Mouse (Mus musculus) E14TG2a.4 (cell line): ENCODE data around the gene 1700001P01Rik.
"Not testable (repeated sequence)": the region's sequence is repeated elsewhere in the genome, so short reads cannot be mapped to it uniquely, and the experiment has no call there.

Experiments used
- CTCF ChIP-seq: conservative IDR thresholded peaks from 2 replicates; pipeline ENCODE4 v1.5.1; 2014; ENCODE audit warnings: low read length
- NANOG ChIP-seq: IDR thresholded peaks from 2 replicates; pipeline ENCODE4 v1.6.1; 2014; ENCODE audit warnings: borderline replicate concordance, low read length, mixed read lengths
- POU5F1 ChIP-seq: IDR thresholded peaks from 2 replicates; pipeline ENCODE4 v1.6.1; 2014; ENCODE audit warnings: low read length, borderline replicate concordance

DNA sequence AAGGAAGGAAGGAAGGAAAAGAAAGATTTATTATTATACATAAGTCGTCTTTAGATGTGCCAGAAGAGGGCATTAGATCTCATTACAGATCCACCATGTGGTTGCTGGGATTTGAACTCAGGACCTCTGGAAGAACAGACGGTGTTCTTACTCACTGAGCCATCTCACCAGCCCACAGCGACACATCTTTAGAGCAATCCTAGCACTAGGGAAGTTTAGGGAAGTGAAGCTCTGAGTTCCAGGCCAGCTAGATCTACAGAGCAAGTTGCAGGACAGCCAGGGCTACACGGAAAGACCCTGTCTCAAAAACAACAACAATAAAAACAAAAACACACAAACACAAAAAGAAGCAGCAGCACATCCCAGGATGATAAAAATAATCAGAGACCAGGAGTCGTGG lies 40.9 kb downstream of the 1700001P01Rik start:
- TF ChIP-seq CTCF, POU5F1, NANOG: not testable (repeated sequence)
